Mouse (Mus musculus): ENCODE measurements around the gene Iqcn.

The Iqcn gene

DNA sequence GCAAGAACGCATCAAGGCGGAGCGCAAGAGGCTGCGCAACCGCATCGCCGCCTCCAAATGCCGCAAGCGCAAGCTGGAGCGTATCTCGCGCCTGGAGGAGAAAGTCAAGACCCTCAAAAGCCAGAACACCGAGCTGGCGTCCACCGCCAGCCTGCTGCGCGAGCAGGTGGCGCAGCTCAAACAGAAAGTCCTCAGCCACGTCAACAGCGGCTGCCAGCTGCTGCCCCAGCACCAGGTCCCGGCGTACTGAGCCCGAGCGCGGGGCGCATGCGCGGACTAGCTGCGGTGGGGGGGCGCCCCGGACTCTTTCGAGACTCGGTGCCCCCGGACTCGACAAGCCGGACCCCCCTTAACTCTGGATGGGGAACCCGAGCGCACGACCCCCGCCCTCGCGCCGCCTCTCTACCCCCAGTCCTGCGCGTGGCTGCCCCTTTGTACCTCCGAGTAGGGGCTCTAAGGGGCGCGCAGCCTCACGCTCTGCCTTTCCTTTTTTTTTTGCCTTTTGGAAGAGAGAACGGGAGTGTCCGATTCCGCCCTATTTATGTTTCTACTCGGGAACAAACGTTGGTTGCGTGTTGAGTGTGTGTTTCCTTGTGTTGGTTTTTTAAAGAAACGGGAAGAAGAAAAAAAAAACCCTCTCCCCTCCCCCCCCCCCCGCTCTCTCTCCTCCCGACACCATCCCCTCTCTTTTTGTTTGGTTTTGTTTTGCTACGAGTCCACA, 3.3 kb upstream of the Iqcn start:
- peak; percentile 60 to 72 for DNase-seq (ENCODE audit: low spot score in 2 of 2)

- DNase-seq (ENCODE audit: low spot score in 2 of 2) = peak; percentile 75 to 86
Measured at GRCm38 (mm10) chr8:70700555-70700922, 2.7 kb upstream of the Iqcn start.

DNA sequence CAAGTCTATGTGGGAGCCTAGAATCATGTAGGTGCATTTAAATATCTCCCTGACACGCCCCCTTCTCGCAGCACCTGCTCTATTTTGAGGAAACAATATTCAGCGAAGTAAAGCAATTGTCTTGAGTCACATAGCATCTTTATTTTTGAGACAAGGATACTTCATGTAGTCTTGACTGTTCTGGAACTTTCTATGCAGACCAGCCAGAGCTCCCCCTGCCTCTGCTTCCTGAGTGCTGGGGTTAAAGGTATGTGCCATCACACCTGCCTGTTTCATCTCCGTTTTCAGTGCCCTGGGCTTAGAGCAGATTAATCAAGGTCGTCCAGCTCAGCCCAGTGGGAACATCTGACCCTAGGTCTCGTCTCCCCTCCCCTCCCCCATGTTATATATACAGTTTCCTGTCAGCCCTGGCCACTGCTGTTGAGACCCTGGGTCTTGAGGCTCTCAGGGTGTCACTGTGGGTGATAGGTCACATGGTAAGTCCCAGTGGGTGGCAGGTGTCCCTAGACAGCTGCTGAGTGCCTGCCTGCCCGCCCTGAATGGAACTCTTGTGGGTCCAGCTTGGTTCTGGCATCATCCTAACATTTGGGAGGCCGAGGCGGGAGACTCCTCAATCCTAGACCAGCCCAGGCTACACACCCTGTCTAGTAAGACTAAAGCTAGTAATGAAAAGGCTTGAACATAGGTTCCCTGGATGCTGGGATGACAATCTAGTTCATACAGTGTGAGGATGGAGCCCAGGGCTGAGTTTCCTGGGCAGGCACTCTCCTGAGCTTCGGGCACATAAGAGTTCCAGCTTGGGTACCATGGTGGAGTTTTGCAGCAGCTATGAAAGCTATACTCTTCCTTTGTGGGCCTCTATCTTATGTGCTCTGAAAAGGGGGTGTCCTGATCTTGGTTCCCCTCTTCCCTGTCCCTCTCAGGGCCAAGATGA, 1.9 kb upstream of the Iqcn start:
- DNase-seq (ENCODE audit: low spot score in 2 of 2) = peak; percentile 39 to 43

DNA sequence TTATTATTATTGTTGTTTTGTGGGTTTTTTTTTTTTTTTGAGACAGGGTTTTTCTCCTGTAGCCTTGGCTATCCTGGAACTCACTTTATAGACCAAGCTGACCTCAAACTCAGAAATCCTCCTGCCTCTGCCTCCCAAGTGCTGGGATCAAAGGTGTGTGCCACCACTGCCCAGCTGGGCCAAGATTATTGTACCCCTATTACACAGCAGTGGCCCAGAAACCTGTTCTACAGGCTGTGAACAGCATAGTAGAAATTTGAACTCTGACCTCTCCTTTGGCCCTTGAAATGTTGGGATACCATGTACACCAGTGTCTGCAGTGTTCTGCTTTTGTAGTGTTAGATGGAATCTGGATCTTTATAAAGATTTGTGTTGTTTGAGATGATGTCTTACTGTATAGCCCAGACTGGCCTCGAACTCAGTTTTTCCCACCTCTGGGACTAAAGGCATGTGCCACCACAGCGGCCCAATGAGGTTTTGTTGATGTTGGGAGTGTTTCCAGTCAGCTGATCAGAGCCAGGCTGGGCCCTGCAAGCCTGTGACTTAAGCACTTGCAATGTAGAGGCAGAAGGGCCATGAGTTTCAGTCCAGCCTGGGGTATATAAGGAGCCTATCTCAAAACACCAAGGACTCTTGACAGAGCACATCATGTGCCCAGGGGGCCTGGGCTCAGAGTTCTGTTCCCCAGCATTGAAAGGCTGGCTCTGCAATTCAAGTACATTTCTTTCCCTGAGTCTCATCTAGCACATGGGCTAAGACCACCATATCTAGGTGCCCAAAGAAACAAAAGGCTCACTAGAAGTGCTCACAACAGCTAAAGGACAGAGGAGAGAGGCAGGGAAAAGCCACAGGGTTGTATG, 1.0 kb upstream of the Iqcn start:
- DNase-seq (ENCODE audit: low spot score in 2 of 2) = peak in 1 of 2 experiments; percentile 58

GRCm38 (mm10) chr8:70702842-70703182, 445 bp upstream of the Iqcn start:
- peak in 1 of 2 experiments; percentile 47 for DNase-seq (ENCODE audit: low spot score in 2 of 2)

GRCm38 (mm10) chr8:70708281-70708680, 5.0 kb downstream of the Iqcn start:
- DNase-seq (ENCODE audit: low spot score in 2 of 2) = no peak

GRCm38 (mm10) chr8:70709794-70710193, 6.5 kb downstream of the Iqcn start:
- DNase-seq (ENCODE audit: low spot score in 2 of 2) = no peak

DNA sequence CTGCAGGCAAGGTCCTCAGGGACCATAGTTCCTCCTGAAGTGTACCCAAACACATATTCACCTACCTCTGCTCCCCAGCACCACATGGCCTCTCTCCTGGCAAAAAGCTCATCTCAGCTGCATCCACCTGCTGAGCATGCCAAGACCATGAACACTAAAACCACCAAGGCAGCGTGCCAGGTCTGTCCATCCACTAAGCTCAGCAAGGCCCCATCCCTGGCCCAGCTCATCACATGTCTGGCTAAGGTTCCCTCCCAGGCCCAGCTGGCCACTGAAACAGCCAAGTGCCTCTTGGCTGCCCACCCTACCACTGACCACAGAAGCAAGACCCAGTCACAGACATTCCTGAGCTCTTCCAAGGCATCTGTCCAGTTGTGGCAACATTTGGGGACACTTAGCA, 7.0 kb downstream of the Iqcn start:
- DNase-seq (ENCODE audit: low spot score in 2 of 2) = no peak

DNA sequence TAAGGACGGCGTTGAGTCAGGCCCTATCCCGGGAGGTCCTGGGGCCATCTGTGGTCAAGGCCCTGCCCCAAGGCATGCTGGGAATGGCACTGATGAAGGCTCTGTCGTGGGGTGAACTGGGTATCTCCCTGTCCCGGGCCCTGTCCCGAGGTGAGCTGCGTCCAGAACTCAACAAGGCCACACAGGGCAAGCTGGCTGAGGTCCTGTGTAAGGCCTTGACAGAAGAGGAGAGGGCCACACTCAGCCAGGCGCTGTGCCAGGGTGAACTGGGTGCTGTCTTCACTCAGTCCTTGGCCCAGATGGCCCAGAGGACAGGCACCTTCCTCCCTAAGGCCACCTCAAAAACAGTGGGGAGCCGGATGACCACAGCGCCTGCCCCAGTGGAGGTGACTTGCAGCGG, 7.8 kb downstream of the Iqcn start:
- no peak for DNase-seq (ENCODE audit: low spot score in 2 of 2)

GRCm38 (mm10) chr8:70713991-70714390, 10.7 kb downstream of the Iqcn start:
- DNase-seq (ENCODE audit: low spot score in 2 of 2) = no peak

DNA sequence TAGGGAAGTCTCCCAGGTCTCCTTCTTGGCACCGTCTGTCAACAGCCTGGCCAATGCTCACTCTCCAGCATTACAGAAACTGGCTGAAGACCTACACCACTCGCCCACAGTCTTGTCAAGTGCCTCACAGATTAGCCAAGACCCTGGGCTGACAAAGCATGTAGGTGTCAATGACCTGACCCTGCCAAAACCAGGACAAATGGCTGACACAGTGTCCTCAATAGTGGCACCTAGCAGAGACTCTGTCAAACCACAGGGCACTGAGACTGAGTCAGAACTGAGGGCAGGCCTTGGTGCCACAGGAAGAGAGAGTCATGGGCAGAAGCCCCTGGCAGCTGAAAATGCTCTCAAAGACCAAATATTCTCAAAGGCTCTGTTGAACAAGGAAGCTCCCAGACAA, 11.8 kb downstream of the Iqcn start:
- DNase-seq (ENCODE audit: low spot score in 2 of 2) = peak in 1 of 2 experiments; percentile 64

DNA sequence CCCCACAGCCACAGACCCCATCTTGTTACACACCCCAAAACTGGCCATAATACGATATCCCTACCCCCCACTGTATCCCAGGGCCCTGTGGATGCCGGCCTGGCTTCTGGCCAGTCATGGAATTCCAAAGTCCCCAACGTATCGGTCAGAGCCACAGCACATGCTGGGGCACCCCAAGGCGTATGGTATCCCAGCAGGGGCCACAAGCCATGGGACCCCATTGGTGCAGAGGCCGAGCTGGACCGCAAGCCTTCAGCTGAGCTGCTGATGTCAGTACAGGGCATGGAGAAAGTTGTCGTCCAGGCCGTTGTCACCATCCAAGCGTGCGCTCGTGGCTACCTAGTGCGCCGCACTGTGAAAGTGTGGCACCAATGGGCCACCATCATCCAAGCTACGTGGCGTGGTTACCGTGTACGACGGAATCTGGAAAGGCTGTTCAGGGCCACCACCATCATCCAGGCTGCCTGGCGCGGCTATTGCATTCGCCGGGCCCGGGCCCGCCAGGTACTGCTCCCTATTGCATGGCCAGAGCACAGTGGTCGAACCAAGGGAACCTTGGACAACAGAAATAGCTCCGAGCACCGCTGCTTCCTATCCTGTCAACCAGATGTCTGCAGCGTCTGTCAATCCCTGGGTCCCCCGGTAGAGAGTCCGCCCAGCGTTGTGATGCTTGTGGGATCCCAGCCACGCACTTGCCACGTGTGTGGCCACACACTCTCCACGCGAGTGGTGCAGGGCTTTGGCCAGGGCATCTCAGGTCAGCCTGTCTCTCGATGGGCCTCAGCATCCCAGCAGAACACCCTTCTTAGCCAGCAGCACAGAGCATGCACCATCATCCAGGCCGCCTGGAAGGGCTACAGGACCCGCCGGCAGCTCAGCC, 13.5 kb downstream of the Iqcn start:
- no peak for DNase-seq (ENCODE audit: low spot score in 2 of 2)

DNA sequence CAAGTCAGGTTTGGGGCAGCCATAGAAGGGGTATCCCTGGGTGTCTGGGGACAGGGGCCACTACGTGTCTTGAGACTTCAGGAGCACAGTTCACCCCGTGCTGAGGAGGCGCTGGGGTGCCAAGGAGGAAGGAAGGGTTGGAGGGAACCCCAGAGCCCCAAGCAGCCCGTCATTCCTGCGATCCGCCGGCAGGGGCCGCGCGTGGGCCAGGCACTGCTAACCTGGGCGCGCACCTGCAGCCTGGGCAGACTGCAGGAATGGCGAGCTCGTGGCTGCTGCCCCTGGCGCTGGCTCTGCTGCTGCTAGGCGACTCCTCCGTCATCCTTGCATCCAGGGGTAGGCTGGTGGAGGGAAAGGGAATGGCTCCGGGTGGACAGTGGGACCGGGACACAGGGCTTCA, 15.0 kb downstream of the Iqcn start, which contains the start of gene Gm3336:
Gene Gm3336, plus strand, starts transcription at position 247 of the 400 bp plus-strand sequence.
- peak; percentile 41 to 78 for DNase-seq (ENCODE audit: low spot score in 2 of 2)

DNA sequence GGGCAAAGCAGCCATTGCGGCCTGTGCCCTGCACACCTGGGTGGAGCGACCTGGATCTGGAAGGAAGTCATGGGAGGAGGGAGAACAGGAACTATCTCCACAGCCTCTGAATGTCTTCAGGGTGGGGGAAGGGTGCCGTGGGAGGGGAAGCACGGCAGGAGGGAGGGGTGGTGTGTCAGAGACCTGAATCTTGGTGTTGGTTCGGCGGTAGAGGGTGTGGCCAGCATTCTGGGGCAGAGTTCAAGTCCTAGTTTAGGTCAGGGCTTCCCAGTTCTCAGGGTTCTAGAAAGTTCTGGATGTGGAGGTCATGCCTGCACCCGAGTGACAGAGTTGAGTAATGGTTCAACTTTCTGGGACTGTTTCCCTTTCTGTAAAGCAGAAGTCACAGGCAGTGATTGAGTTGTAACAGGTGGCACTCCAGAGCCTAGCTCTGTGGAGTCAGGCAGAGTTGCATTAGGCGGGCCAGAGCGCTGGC, 16.6 kb downstream of the Iqcn start:
- no peak for DNase-seq (ENCODE audit: low spot score in 2 of 2)

- peak; percentile 74 to 85 for DNase-seq (ENCODE audit: low spot score in 2 of 2)
Measured at GRCm38 (mm10) chr8:70720739-70721138, 17.5 kb downstream of the Iqcn start.

GRCm38 (mm10) chr8:70721601-70722000, 18.3 kb downstream of the Iqcn start:
- DNase-seq (ENCODE audit: low spot score in 2 of 2) = no peak

DNA sequence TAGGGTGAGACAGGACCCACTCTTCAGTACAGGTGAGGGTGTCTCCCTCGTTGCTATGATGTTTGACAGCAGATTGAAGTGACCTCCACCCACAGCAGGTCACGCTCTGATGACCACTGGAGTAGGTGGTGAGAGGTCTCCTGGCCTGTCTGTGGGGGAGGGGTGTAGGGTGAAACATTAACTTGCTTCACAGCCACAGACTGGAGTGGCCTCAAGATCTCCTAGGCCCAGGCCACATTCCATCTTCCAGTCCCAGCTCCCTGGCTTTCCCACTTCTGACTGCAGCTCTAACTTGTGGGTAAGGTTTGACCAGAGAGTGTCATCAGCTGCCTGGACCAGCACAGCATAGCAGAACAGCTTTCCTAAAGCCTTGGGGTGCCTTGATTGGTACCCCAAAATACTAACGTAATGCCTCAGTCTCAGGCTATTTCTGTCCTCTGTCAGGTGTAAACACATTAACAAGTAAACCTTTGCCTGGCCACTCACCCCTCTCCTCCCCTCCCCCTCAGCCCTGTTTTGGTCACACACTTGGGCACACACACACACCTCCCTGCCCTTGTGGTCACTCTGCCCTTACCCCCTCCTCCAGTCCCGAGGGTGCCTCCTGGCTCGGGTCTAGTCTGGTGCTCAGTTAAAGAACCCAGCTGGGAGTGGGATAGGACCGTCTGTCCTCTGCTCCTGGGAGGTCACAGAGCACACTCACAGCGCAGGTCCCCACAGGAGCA, 20.4 kb downstream of the Iqcn start, which contains the start of gene Pde4c:
Gene Pde4c, plus strand, starts transcription at position 235 of the 725 bp plus-strand sequence.
- DNase-seq (ENCODE audit: low spot score in 2 of 2) = no peak

GRCm38 (mm10) chr8:70724216-70724615, 21.0 kb downstream of the Iqcn start:
- DNase-seq (ENCODE audit: low spot score in 2 of 2) = no peak

- DNase-seq (ENCODE audit: low spot score in 2 of 2) = no peak
Measured at GRCm38 (mm10) chr8:70725792-70726447, 22.7 kb downstream of the Iqcn start.

Data from natural killer cell, adult 2 months (primary cell).